In genomic region chr13:113415527-113415926, GRCm38 (mm10) we compare ENCODE assay signal across 21 mouse cellular contexts.
"Had no signal": no experiment of that assay in that cellular context is flagged by ENCODE, and none has a peak within 500 bp of the region (broad histone marks: within the 10 kb centered on the region; RNA-seq: fewer than 3 reads in every experiment).

No protein-coding gene starts in this region.

- H3K4me3 ChIP-seq: liver, embryonic 12.5 days; megakaryocyte, embryonic 14.5 days; midbrain, embryonic 10.5 days; midbrain, embryonic 13.5 days; midbrain, embryonic 15.5 days; myocyte; neural tube, embryonic 13.5 days; neural tube, embryonic 15.5 days; stomach, embryonic 15.5 days had no signal

- DNase-seq: lung, adult 18-20 months; lung, embryonic 14.5 days; lung, postnatal 10 days; lung, postnatal 36 days; right cerebral cortex, adult 18-20 months; right cerebral cortex, postnatal 25 days; right cerebral cortex, postnatal 4 days; thymus, adult 2 months; thymus, postnatal 25 days; thymus, postnatal 4 days had no signal

- H3K27ac ChIP-seq: liver, embryonic 12.5 days; liver, embryonic 14.5 days; macrophage; midbrain, embryonic 10.5 days; midbrain, embryonic 13.5 days; midbrain, embryonic 15.5 days; neural tube, embryonic 13.5 days; neural tube, embryonic 15.5 days; stomach, embryonic 15.5 days had no signal

- H3K4me2 ChIP-seq: liver, embryonic 12.5 days; lung, embryonic 14.5 days; midbrain, embryonic 13.5 days; midbrain, embryonic 15.5 days; neural tube, embryonic 13.5 days; neural tube, embryonic 15.5 days; stomach, embryonic 15.5 days had no signal

- H3K27me3 ChIP-seq: liver, embryonic 12.5 days; megakaryocyte, embryonic 14.5 days; midbrain, embryonic 13.5 days; midbrain, embryonic 15.5 days; neural tube, embryonic 13.5 days; neural tube, embryonic 15.5 days; stomach, embryonic 15.5 days had no signal

- H3K9ac ChIP-seq: liver, embryonic 12.5 days; liver, embryonic 14.5 days; lung, embryonic 14.5 days; midbrain, embryonic 13.5 days; midbrain, embryonic 15.5 days; neural tube, embryonic 13.5 days; neural tube, embryonic 15.5 days; stomach, embryonic 15.5 days had no signal

- H3K9me3 ChIP-seq: liver, embryonic 12.5 days; midbrain, embryonic 10.5 days; midbrain, embryonic 13.5 days; midbrain, embryonic 15.5 days; neural tube, embryonic 13.5 days; neural tube, embryonic 15.5 days; stomach, embryonic 15.5 days had no signal

- H3K36me3 ChIP-seq: liver, embryonic 12.5 days; midbrain, embryonic 10.5 days; midbrain, embryonic 13.5 days; midbrain, embryonic 15.5 days; neural tube, embryonic 13.5 days; neural tube, embryonic 15.5 days; stomach, embryonic 15.5 days had no signal

- ATAC-seq: liver, embryonic 12.5 days; midbrain, embryonic 13.5 days; midbrain, embryonic 15.5 days had no signal

- H3K4me1 ChIP-seq: midbrain, embryonic 10.5 days; midbrain, embryonic 13.5 days had no signal
